16 mouse cellular contexts compared by ENCODE assay signal in genomic region chr7:48838434-48838833, GRCm38 (mm10). TPM values are rescaled to one million over a fixed set of nuclear protein-coding genes. Genes with fewer than 3 reads are reported as not detected.
DNase-seq lines count a peak whose midpoint lies in the region; ATAC-seq and TF ChIP-seq lines count a peak whose summit lies in the region.
"Had no signal": no experiment of that assay in that cellular context is flagged by ENCODE, and none has a peak within 500 bp of the region (broad histone marks: within the 10 kb centered on the region; RNA-seq: fewer than 3 reads in every experiment).

No protein-coding gene starts in this region.

- H3K4me1 ChIP-seq in kidney, postnatal 0 days (replicated peaks; ENCODE audit: insufficient read depth, low read length): no peaks in the 10 kb centered on the region
- H3K4me1 ChIP-seq: embryonic facial prominence, embryonic 13.5 days; liver, embryonic 13.5 days had no signal

- H3K9me3 ChIP-seq in kidney, postnatal 0 days (replicated peaks; ENCODE audit: low read length): no peaks in the 10 kb centered on the region
- H3K9me3 ChIP-seq: embryonic facial prominence, embryonic 13.5 days; liver, embryonic 13.5 days had no signal

- H3K9ac ChIP-seq in kidney, postnatal 0 days (ENCODE audit: low read depth, low read length): no peak overlapping the region
- H3K9ac ChIP-seq: embryonic facial prominence, embryonic 13.5 days; liver, embryonic 13.5 days had no signal

- H3K27me3 ChIP-seq in kidney, postnatal 0 days (ENCODE audit: insufficient read depth, low read length): no peaks in the 10 kb centered on the region
- H3K27me3 ChIP-seq: embryonic facial prominence, embryonic 13.5 days; liver, embryonic 13.5 days had no signal

- ATAC-seq in CD4-positive, CD25-positive, alpha-beta regulatory T cell, adult 4 months: no peak
- no peak for ATAC-seq in kidney, postnatal 0 days (replicated peaks; ENCODE audit: low FRiP score, low read depth)

- peak; percentile 36; the same call in 1 of the 2 replicates for TF ChIP-seq CTCF in kidney, postnatal 0 days (IDR thresholded peaks at IDR 0.05; ENCODE audit: low read depth)

- H3K4me2 ChIP-seq in kidney, postnatal 0 days (ENCODE audit: low read length): no peak overlapping the region
- H3K4me2 ChIP-seq: embryonic facial prominence, embryonic 13.5 days; liver, embryonic 13.5 days had no signal

- no peak overlapping the region for H3K4me3 ChIP-seq in kidney, postnatal 0 days (replicated peaks; ENCODE audit: low read depth, low read length)
- H3K4me3 ChIP-seq: embryonic facial prominence, embryonic 13.5 days; liver, embryonic 13.5 days had no signal

- DNase-seq in CD4-positive, CD25-positive, alpha-beta regulatory T cell, adult 2 months (ENCODE audit: low read depth, low spot score): peak; percentile 11
- no peak for DNase-seq in kidney, postnatal 0 days (ENCODE audit: low spot score)
- DNase-seq in kidney, adult 11 months: no peak
- DNase-seq in thymus, postnatal 4 days: peak; percentile 15
- no peak for DNase-seq in thymus, adult 18-20 months
- DNase-seq in right cerebral cortex, postnatal 14 days: no peak
- DNase-seq in natural killer cell, adult 2 months (ENCODE audit: low spot score in 2 of 2): no peak
- DNase-seq: adrenal gland, adult 2 months; cerebellum, adult 9-11 months; heart, postnatal 10 days; kidney, adult 9 months; liver, embryonic 13.5 days had no signal

- 60% methylated on average over 2 of the region's 2 CpGs for WGBS in kidney, postnatal 0 days

- H3K27ac ChIP-seq in kidney, postnatal 0 days: no peak overlapping the region
- H3K27ac ChIP-seq: embryonic facial prominence, embryonic 13.5 days; liver, embryonic 13.5 days had no signal

- no peaks in the 10 kb centered on the region for H3K36me3 ChIP-seq in kidney, postnatal 0 days (ENCODE audit: insufficient read depth, low read length)
- H3K36me3 ChIP-seq: embryonic facial prominence, embryonic 13.5 days; liver, embryonic 13.5 days had no signal

RNA-seq across cellular contexts. Expression of gene Csrp3, which starts 9.4 kb away (rescaled TPM):
- not detected for polyA plus RNA-seq in CD4-positive, CD25-positive, alpha-beta regulatory T cell, adult 4 months (2017; shearing (Covaris generic))
- not detected in 2 replicates for polyA plus RNA-seq in kidney, postnatal 0 days (2015; fragmentation: Nextera tagmentation; extraction: Ambion mirVana)
- polyA plus RNA-seq: adrenal gland, adult 2 months; forebrain, embryonic 11.5 days; small intestine, adult 2 months had no signal

RNA-seq across cellular contexts. Expression of gene E2f8, which starts 43.0 kb away (rescaled TPM):
- 1 to 10 TPM; 1.1 to 3.2 TPM for polyA plus RNA-seq in CD4-positive, CD25-positive, alpha-beta regulatory T cell, adult 4 months (2017; shearing (Covaris generic))
- 5.5 and 7.3 TPM in 2 replicates for polyA plus RNA-seq in kidney, postnatal 0 days (2015; fragmentation: Nextera tagmentation; extraction: Ambion mirVana)

RNA-seq across cellular contexts. Expression of gene Zdhhc13, which starts 49.6 kb away (rescaled TPM):
- 10 to 100 TPM; 22.7 to 26.1 TPM for polyA plus RNA-seq in CD4-positive, CD25-positive, alpha-beta regulatory T cell, adult 4 months (2017; shearing (Covaris generic))
- 43.2 and 45.2 TPM in 2 replicates for polyA plus RNA-seq in kidney, postnatal 0 days (2015; fragmentation: Nextera tagmentation; extraction: Ambion mirVana)

Comparison
In these comparisons a context has a peak if more than half of its experiments do, and no peak if none do; other contexts are left out.
1. DNase-seq: peak in CD4-positive, CD25-positive, alpha-beta regulatory T cell, adult 2 months (single experiment) and thymus, postnatal 4 days (single experiment); none in kidney, postnatal 0 days (single experiment), kidney, adult 11 months (single experiment), thymus, adult 18-20 months (0 of 2), right cerebral cortex, postnatal 14 days (single experiment) and natural killer cell, adult 2 months (0 of 2).